Mouse (Mus musculus): ENCODE data around the gene Gm49384. TPM values are rescaled to one million over a fixed set of nuclear protein-coding genes. Genes with fewer than 3 reads are reported as not detected.

Gene Gm49384
- polyA plus RNA-seq, 1 experiment, result 0.78 TPM

GRCm38 (mm10) chr12:69184342-69185295 is 19.4 kb downstream of the Gm49384 start:
- peaks cover 2% of the 10 kb centered on the region; the same call in 1 of the 2 replicates for H3K36me3 ChIP-seq (ENCODE audit: control insufficient read depth, insufficient read depth, low read length)
- peak overlapping the region; percentile 91 for H3K27ac ChIP-seq (ENCODE audit: insufficient read depth, low read depth, low read length)
- H3K4me3 ChIP-seq (ENCODE audit: insufficient read depth, low read depth, low read length), result peak overlapping the region; percentile 99
- no peaks in the 10 kb centered on the region for H3K27me3 ChIP-seq (replicated peaks; ENCODE audit: control insufficient read depth, insufficient read depth, low read length)
- H3K4me1 ChIP-seq (ENCODE audit: control insufficient read depth, insufficient read depth, low read length), result peaks cover 9% of the 10 kb centered on the region; the same call in 1 of the 2 replicates
- no peak for TF ChIP-seq POLR2A (IDR thresholded peaks at IDR 0.05; ENCODE audit: low read depth, low read length)
- under 1% methylated on average over 80 of the region's 86 CpGs for WGBS
- peak; percentile 68 for DNase-seq

- peak within 1 kb of the TSS; percentile 99 for H3K4me3 ChIP-seq (ENCODE audit: insufficient read depth, low read depth, low read length)
- H3K27ac ChIP-seq (ENCODE audit: insufficient read depth, low read depth, low read length), result peak within 1 kb of the TSS; percentile 91
- no peaks in the 10 kb centered on the region for H3K27me3 ChIP-seq (replicated peaks; ENCODE audit: control insufficient read depth, insufficient read depth, low read length)
- H3K36me3 ChIP-seq (ENCODE audit: control insufficient read depth, insufficient read depth, low read length), result peaks cover 2% of the 10 kb centered on the region; the same call in 1 of the 2 replicates
- peak; percentile 99 for DNase-seq
- TF ChIP-seq POLR2A (IDR thresholded peaks at IDR 0.05; ENCODE audit: low read depth, low read length) (peak; percentile 84), CTCF (conservative IDR thresholded peaks at IDR 0.05; ENCODE audit: insufficient read depth, insufficient read length, low read depth, low read length) (no peak)
- under 1% methylated on average over 84 of the region's 84 CpGs for WGBS
- peaks cover 9% of the 10 kb centered on the region; the same call in 1 of the 2 replicates for H3K4me1 ChIP-seq (ENCODE audit: control insufficient read depth, insufficient read depth, low read length)
Observed at GRCm38 (mm10) chr12:69183583-69184308, 20.3 kb downstream of the Gm49384 start, which contains the start of the genes Rpl36al and Mgat2. TSS of gene Rpl36al (minus strand) at chr12:69184083. TSS of gene Mgat2 (plus strand) at chr12:69184157.

- H3K36me3 ChIP-seq (ENCODE audit: control insufficient read depth, insufficient read depth, low read length), result peaks cover 2% of the 10 kb centered on the region; the same call in 1 of the 2 replicates
- 79% methylated on average over 4 of the region's 4 CpGs for WGBS
- no peak overlapping the region for H3K4me3 ChIP-seq (ENCODE audit: insufficient read depth, low read depth, low read length)
- no peak for TF ChIP-seq POLR2A (IDR thresholded peaks at IDR 0.05; ENCODE audit: low read depth, low read length)
- TF ChIP-seq CTCF (conservative IDR thresholded peaks at IDR 0.05; ENCODE audit: insufficient read depth, insufficient read length, low read depth, low read length), result no peak
- H3K4me1 ChIP-seq (ENCODE audit: control insufficient read depth, insufficient read depth, low read length), result peaks cover 5% of the 10 kb centered on the region; the same call in 1 of the 2 replicates
- DNase-seq, result no peak
- no peak overlapping the region for H3K27ac ChIP-seq (ENCODE audit: insufficient read depth, low read depth, low read length)
- H3K27me3 ChIP-seq (replicated peaks; ENCODE audit: control insufficient read depth, insufficient read depth, low read length), result no peaks in the 10 kb centered on the region
Observed at GRCm38 (mm10) chr12:69181800-69182199, 22.3 kb downstream of the Gm49384 start.

GRCm38 (mm10) chr12:69179371-69179770 is 24.7 kb downstream of the Gm49384 start:
- WGBS, result 74% methylated on average over 12 of the region's 12 CpGs
- H3K27me3 ChIP-seq (replicated peaks; ENCODE audit: control insufficient read depth, insufficient read depth, low read length), result no peaks in the 10 kb centered on the region
- no peak overlapping the region for H3K4me3 ChIP-seq (ENCODE audit: insufficient read depth, low read depth, low read length)
- H3K4me1 ChIP-seq (ENCODE audit: control insufficient read depth, insufficient read depth, low read length), result no peaks in the 10 kb centered on the region
- H3K27ac ChIP-seq (ENCODE audit: insufficient read depth, low read depth, low read length), result no peak overlapping the region
- peak; percentile 33 for DNase-seq
- TF ChIP-seq CTCF (conservative IDR thresholded peaks at IDR 0.05; ENCODE audit: insufficient read depth, insufficient read length, low read depth, low read length), result no peak
- TF ChIP-seq POLR2A (IDR thresholded peaks at IDR 0.05; ENCODE audit: low read depth, low read length), result no peak
- H3K36me3 ChIP-seq (ENCODE audit: control insufficient read depth, insufficient read depth, low read length), result peaks cover 2% of the 10 kb centered on the region; the same call in 1 of the 2 replicates

GRCm38 (mm10) chr12:69177526-69177925 is 26.5 kb downstream of the Gm49384 start:
- 92% methylated on average over 3 of the region's 3 CpGs for WGBS
- Histone ChIP-seq H3K27me3 (replicated peaks; ENCODE audit: control insufficient read depth, insufficient read depth, low read length) (no peaks in the 10 kb centered on the region), H3K27ac (ENCODE audit: insufficient read depth, low read depth, low read length) (no peak overlapping the region), H3K4me1 (ENCODE audit: control insufficient read depth, insufficient read depth, low read length) (no peaks in the 10 kb centered on the region), H3K36me3 (ENCODE audit: control insufficient read depth, insufficient read depth, low read length) (peaks cover 2% of the 10 kb centered on the region; the same call in 1 of the 2 replicates), H3K4me3 (ENCODE audit: insufficient read depth, low read depth, low read length) (no peak overlapping the region)
- TF ChIP-seq POLR2A (IDR thresholded peaks at IDR 0.05; ENCODE audit: low read depth, low read length) (no peak), CTCF (conservative IDR thresholded peaks at IDR 0.05; ENCODE audit: insufficient read depth, insufficient read length, low read depth, low read length) (no peak)
- DNase-seq, result no peak

- WGBS, result 95% methylated on average over 3 of the region's 3 CpGs
- no peak overlapping the region for H3K27ac ChIP-seq (ENCODE audit: insufficient read depth, low read depth, low read length)
- H3K4me1 ChIP-seq (ENCODE audit: control insufficient read depth, insufficient read depth, low read length), result no peaks in the 10 kb centered on the region
- TF ChIP-seq CTCF (conservative IDR thresholded peaks at IDR 0.05; ENCODE audit: insufficient read depth, insufficient read length, low read depth, low read length) (no peak), POLR2A (IDR thresholded peaks at IDR 0.05; ENCODE audit: low read depth, low read length) (no peak)
- no peaks in the 10 kb centered on the region for H3K27me3 ChIP-seq (replicated peaks; ENCODE audit: control insufficient read depth, insufficient read depth, low read length)
- no peak overlapping the region for H3K4me3 ChIP-seq (ENCODE audit: insufficient read depth, low read depth, low read length)
- no peak for DNase-seq
- no peaks in the 10 kb centered on the region for H3K36me3 ChIP-seq (ENCODE audit: control insufficient read depth, insufficient read depth, low read length)
Observed at GRCm38 (mm10) chr12:69175975-69176374, 28.1 kb downstream of the Gm49384 start.

Measured in kidney, adult 2 months (tissue).